ENCODE assay signal across 8 mouse cellular contexts in the genomic region with DNA sequence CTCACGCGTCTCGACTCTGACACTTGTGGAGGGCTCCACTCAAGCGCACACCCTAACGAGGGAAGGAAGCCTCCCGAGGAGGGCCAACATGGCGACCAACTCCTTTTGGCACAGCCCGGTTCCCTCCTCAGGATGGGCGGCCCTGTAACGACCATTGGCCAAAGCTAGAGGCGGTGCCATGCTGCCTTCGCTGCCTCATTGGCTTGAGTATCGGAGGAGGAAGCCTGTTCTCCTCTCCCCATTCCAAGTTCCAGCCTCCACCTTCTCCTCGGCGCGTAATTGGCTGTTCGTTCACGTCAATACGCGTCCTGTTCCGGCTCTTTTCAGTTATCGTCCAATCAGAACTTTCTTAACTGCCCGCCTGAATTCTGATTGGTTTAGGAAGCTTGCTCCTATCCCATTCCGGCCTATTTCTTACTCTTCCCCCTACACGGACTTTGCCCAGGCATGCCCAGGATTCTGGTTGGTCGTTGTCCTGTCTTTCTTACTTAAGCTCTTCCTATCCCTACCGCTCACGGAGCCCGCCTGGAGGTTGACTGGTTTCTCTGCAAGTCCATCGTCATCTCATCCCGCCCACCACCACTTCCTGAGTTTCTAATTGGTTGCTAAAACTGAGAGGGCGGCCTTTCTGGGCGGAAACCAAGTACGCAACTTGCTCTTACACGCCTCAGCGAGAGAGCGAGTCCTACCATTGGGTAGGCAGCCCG. TPM values are rescaled to one million over a fixed set of nuclear protein-coding genes. Genes with fewer than 3 reads are reported as not detected.
A peak's percentile ranks its signal among the peaks of the same experiment; 100 is the strongest.
DNase-seq lines count a peak whose midpoint lies in the region; ATAC-seq and TF ChIP-seq lines count a peak whose summit lies in the region.

A gene (plus strand): TSS at position 655 of the 707 bp plus-strand sequence.

- peaks cover 35% of the 10 kb centered on the region for H3K79me3 ChIP-seq in C2C12 (ENCODE audit: low read depth)

- H3K36me3 ChIP-seq in C2C12 (ENCODE audit: control insufficient read depth, insufficient read depth) (peaks cover 33% of the 10 kb centered on the region), myocyte (ENCODE audit: control insufficient read depth, insufficient read depth) (peaks cover 26% of the 10 kb centered on the region)
- peaks cover 36% of the 10 kb centered on the region for H3K36me3 ChIP-seq in erythroblast, embryonic 14.5 days (ENCODE audit: control insufficient read depth)
- H3K36me3 ChIP-seq in heart, embryonic 11.5 days (ENCODE audit: control insufficient read depth, insufficient read depth, low read length), result peaks cover 29% of the 10 kb centered on the region
- H3K36me3 ChIP-seq in kidney, embryonic 16.5 days (ENCODE audit: insufficient read depth, low read length), result peaks cover 30% of the 10 kb centered on the region
- peaks cover 19% of the 10 kb centered on the region; the same call in 1 of the 2 replicates for H3K36me3 ChIP-seq in liver, adult 2 months (ENCODE audit: control insufficient read depth, insufficient read depth, low read length)
- peaks cover 9% of the 10 kb centered on the region for H3K36me3 ChIP-seq in splenic B cell, adult 2 months (ENCODE audit: control insufficient read depth, insufficient read depth, low read length, poor library complexity, severe bottlenecking)

- under 1% methylated on average over 37 of the region's 38 CpGs for WGBS in heart, embryonic 11.5 days (ENCODE audit: insufficient replicate concordance)
- under 1% methylated on average over 38 of the region's 38 CpGs for WGBS in kidney, embryonic 16.5 days
- WGBS in liver, adult 2 months, result under 1% methylated on average over 38 of the region's 38 CpGs

- TF ChIP-seq POLR2A in brain, embryonic 14.5 days (IDR thresholded peaks at IDR 0.05; ENCODE audit: borderline replicate concordance, extremely low read depth, insufficient read depth, insufficient read length, poor library complexity, severe bottlenecking), result peak; percentile 94; the same call in 1 of the 2 replicates
- TF ChIP-seq POLR2A in liver, adult 2 months (IDR thresholded peaks at IDR 0.05; ENCODE audit: extremely low read depth, insufficient read depth, low read length), result peak; percentile 97
- TF ChIP-seq POLR2A in myocyte (IDR thresholded peaks at IDR 0.05; ENCODE audit: insufficient read length, low read depth), result no peak

- peak; percentile 100 for DNase-seq in brain, embryonic 14.5 days (ENCODE audit: low read depth)
- DNase-seq in liver, adult 2 months (ENCODE audit: extremely low read depth, low read depth, low spot score), result peak; percentile 100
- peak; percentile 100 for DNase-seq in splenic B cell, adult 2 months (ENCODE audit: low read depth, low spot score)

- H3K4me2 ChIP-seq in heart, embryonic 11.5 days, result peak within 1 kb of the TSS; percentile 67
- peak within 1 kb of the TSS; percentile 53 for H3K4me2 ChIP-seq in kidney, embryonic 16.5 days (replicated peaks; ENCODE audit: low read depth, low read length)
- H3K4me2 ChIP-seq in myocyte (ENCODE audit: low read depth), result peak within 1 kb of the TSS; percentile 100

- no peaks in the 10 kb centered on the region for H3K27me3 ChIP-seq in C2C12 (ENCODE audit: control insufficient read depth, insufficient read depth, insufficient read length)
- H3K27me3 ChIP-seq in erythroblast, embryonic 14.5 days (ENCODE audit: control insufficient read depth), result no peaks in the 10 kb centered on the region
- H3K27me3 ChIP-seq in heart, embryonic 11.5 days (ENCODE audit: control insufficient read depth, insufficient read depth, low read length), result no peaks in the 10 kb centered on the region
- no peaks in the 10 kb centered on the region for H3K27me3 ChIP-seq in kidney, embryonic 16.5 days (ENCODE audit: insufficient read depth, low read length)
- H3K27me3 ChIP-seq in liver, adult 2 months (ENCODE audit: control insufficient read depth, insufficient read depth, low read length), result no peaks in the 10 kb centered on the region
- no peaks in the 10 kb centered on the region for H3K27me3 ChIP-seq in myocyte (ENCODE audit: control insufficient read depth, insufficient read depth, insufficient read length)
- H3K27me3 ChIP-seq in splenic B cell, adult 2 months (ENCODE audit: control insufficient read depth, insufficient read depth, low read length, poor library complexity, severe bottlenecking), result no peaks in the 10 kb centered on the region

- peak within 1 kb of the TSS; percentile 50 for H3K4me3 ChIP-seq in C2C12 (ENCODE audit: insufficient read depth, poor library complexity, severe bottlenecking)
- peak within 1 kb of the TSS; percentile 82 for H3K4me3 ChIP-seq in erythroblast, embryonic 14.5 days (replicated peaks)
- peak within 1 kb of the TSS; percentile 77 for H3K4me3 ChIP-seq in heart, embryonic 11.5 days (ENCODE audit: low read depth, low read length)
- peak within 1 kb of the TSS; percentile 75 for H3K4me3 ChIP-seq in kidney, embryonic 16.5 days (ENCODE audit: low read length)
- H3K4me3 ChIP-seq in liver, adult 2 months (ENCODE audit: insufficient read depth, low read depth, low read length), result peak within 1 kb of the TSS; percentile 79
- H3K4me3 ChIP-seq in myocyte, result peak within 1 kb of the TSS; percentile 33

- TF ChIP-seq CTCF in C2C12 (IDR thresholded peaks at IDR 0.05; ENCODE audit: control insufficient read depth, insufficient read depth, insufficient read length), result no peak
- no peak for TF ChIP-seq CTCF in brain, embryonic 14.5 days (IDR thresholded peaks at IDR 0.05; ENCODE audit: borderline replicate concordance, extremely low read depth, insufficient read depth, insufficient read length)
- no peak for TF ChIP-seq CTCF in liver, adult 2 months (IDR thresholded peaks at IDR 0.05; ENCODE audit: low read depth, low read length)

- H3K27ac ChIP-seq in heart, embryonic 11.5 days (ENCODE audit: low read depth, low read length), result peak within 1 kb of the TSS; percentile 99
- H3K27ac ChIP-seq in kidney, embryonic 16.5 days (ENCODE audit: low read length), result peak within 1 kb of the TSS; percentile 100
- H3K27ac ChIP-seq in liver, adult 2 months (replicated peaks; ENCODE audit: insufficient read depth, low read depth, low read length), result peak within 1 kb of the TSS; percentile 98

- H3ac ChIP-seq in C2C12 (ENCODE audit: control insufficient read depth, insufficient read length, low read depth), result peak within 1 kb of the TSS; percentile 72
- peak within 1 kb of the TSS; percentile 38 for H3ac ChIP-seq in myocyte (ENCODE audit: control insufficient read depth, insufficient read length)

- ATAC-seq in heart, embryonic 11.5 days (replicated peaks; ENCODE audit: insufficient number of reproducible peaks, low FRiP score, low TSS enrichment), result peak; percentile 94
- ATAC-seq in kidney, embryonic 16.5 days (ENCODE audit: low FRiP score, low TSS enrichment), result peak; percentile 99

- H3K4me1 ChIP-seq in erythroblast, embryonic 14.5 days (ENCODE audit: control insufficient read depth), result peaks cover 70% of the 10 kb centered on the region
- peaks cover 10% of the 10 kb centered on the region; the same call in 1 of the 2 replicates for H3K4me1 ChIP-seq in heart, embryonic 11.5 days (ENCODE audit: control insufficient read depth, insufficient read depth, low read length)
- peaks cover 40% of the 10 kb centered on the region for H3K4me1 ChIP-seq in kidney, embryonic 16.5 days (ENCODE audit: insufficient read depth, low read length)
- H3K4me1 ChIP-seq in liver, adult 2 months (ENCODE audit: control insufficient read depth, insufficient read depth, low read length), result peaks cover 15% of the 10 kb centered on the region

- no peaks in the 10 kb centered on the region for H3K9me3 ChIP-seq in erythroblast, embryonic 14.5 days (ENCODE audit: control insufficient read depth, low read length)
- H3K9me3 ChIP-seq in heart, embryonic 11.5 days (replicated peaks; ENCODE audit: control insufficient read depth, low read length), result no peaks in the 10 kb centered on the region
- H3K9me3 ChIP-seq in kidney, embryonic 16.5 days (ENCODE audit: low read length), result no peaks in the 10 kb centered on the region

- H3K79me2 ChIP-seq in C2C12 (ENCODE audit: control insufficient read depth, insufficient read depth), result peaks cover 38% of the 10 kb centered on the region
- H3K79me2 ChIP-seq in liver, adult 2 months (ENCODE audit: control insufficient read depth, insufficient read depth, low read length), result peaks cover 21% of the 10 kb centered on the region
- H3K79me2 ChIP-seq in myocyte (ENCODE audit: control insufficient read depth, insufficient read depth), result peaks cover 39% of the 10 kb centered on the region

- H3K9ac ChIP-seq in heart, embryonic 11.5 days (ENCODE audit: low read depth, low read length), result peak within 1 kb of the TSS; percentile 93
- peak within 1 kb of the TSS; percentile 98 for H3K9ac ChIP-seq in kidney, embryonic 16.5 days (replicated peaks; ENCODE audit: low read length)
- peak within 1 kb of the TSS; percentile 93 for H3K9ac ChIP-seq in liver, adult 2 months (ENCODE audit: low read depth, low read length)

TF ChIP-seq in C2C12, 6 proteins besides CTCF, POLR2A, EP300 and RAD21:
- TF ChIP-seq FOSL1 (IDR thresholded peaks at IDR 0.05; ENCODE audit: insufficient read depth, low read length, poor library complexity, severe bottlenecking) (no peak), MAX (IDR thresholded peaks at IDR 0.05) (peak; percentile 95)

TF ChIP-seq in myocyte, 11 proteins besides CTCF, POLR2A, EP300 and RAD21 (continues in another document):
- TF ChIP-seq REST (IDR thresholded peaks at IDR 0.05; ENCODE audit: insufficient read depth, insufficient read length) (peak; percentile 31), MYOG (IDR thresholded peaks at IDR 0.05; ENCODE audit: control insufficient read depth in 1 of 3, insufficient read depth in 1 of 3, insufficient read length in 2 of 3, low read depth in 2 of 3) (no peak), MYOD1 (IDR thresholded peaks at IDR 0.05; ENCODE audit: control insufficient read depth in 1 of 3, insufficient read length in 2 of 3, low read depth in 2 of 3) (no peak), TCF12 (IDR thresholded peaks at IDR 0.05; ENCODE audit: insufficient read depth, poor library complexity, severe bottlenecking) (no peak), USF1 (IDR thresholded peaks at IDR 0.05; ENCODE audit: low read depth) (no peak), TCF3 (IDR thresholded peaks at IDR 0.05; ENCODE audit: insufficient read length, low read depth) (no peak), CEBPB (IDR thresholded peaks at IDR 0.05; ENCODE audit: insufficient read depth, poor library complexity, severe bottlenecking) (no peak), SRF (IDR thresholded peaks at IDR 0.05; ENCODE audit: control insufficient read depth, insufficient read length, low read depth) (peak; percentile 91), POLR2AphosphoS2 (IDR thresholded peaks at IDR 0.05; ENCODE audit: insufficient read length, low read depth) (peak; percentile 100)

RNA-seq across cellular contexts. Expression of the gene that starts here (rescaled TPM):
- 13.4 TPM for polyA plus RNA-seq in C2C12 (2012; fragmentation: generic; extraction: Trizol)
- 19.2 and 20.8 TPM in 2 replicates for polyA plus RNA-seq in brain, embryonic 14.5 days (2012; rRNA removed)
- polyA plus RNA-seq in erythroblast, embryonic 14.5 days (2012), result 0.32 and 0.93 TPM in 2 replicates
- 7.5 and 8.1 TPM in 2 replicates for polyA plus RNA-seq in heart, embryonic 11.5 days (2014; fragmentation: Nextera tagmentation; extraction: Ambion mirVana)
- 10.6 and 11.3 TPM in 2 replicates for polyA plus RNA-seq in kidney, embryonic 16.5 days (2015; fragmentation: Nextera tagmentation; extraction: Ambion mirVana)
- 16.7 and 18.2 TPM in 2 replicates for total RNA-seq in liver, adult 2 months (2014; rRNA removed)
- polyA plus RNA-seq in liver, adult 2 months (2012; rRNA removed), result 7.3 and 7.6 TPM in 2 replicates
- polyA plus RNA-seq in myocyte (2012; fragmentation: generic; extraction: Trizol), result 11.7 TPM

Comparison
In these comparisons a context has a peak if more than half of its experiments do, and no peak if none do; other contexts are left out.
1. Peak in every context shown above with its lines: DNase-seq, ATAC-seq, H3K4me3 ChIP-seq and H3K27ac ChIP-seq.